Mouse (Mus musculus) right cerebral cortex, postnatal 36 days (tissue): ENCODE measurements around the gene Abcb11.
A peak's percentile ranks its signal among the peaks of the same experiment; 100 is the strongest.

ENCODE experiments used
- DNase-seq, 2 experiments: peaks; one replicate each; pipeline ENCODE4 v3.0.0; 2022; ENCODE audit warnings: low spot score in 2 of 2, mixed read lengths in 1 of 2

The Abcb11 gene

GRCm38 (mm10) chr2:69188732-69189131 lies 153.7 kb downstream of the Abcb11 start:
- peak; percentile 16 to 36 for DNase-seq
